Mouse (Mus musculus): ENCODE measurements around the gene Slc25a44.

DNA sequence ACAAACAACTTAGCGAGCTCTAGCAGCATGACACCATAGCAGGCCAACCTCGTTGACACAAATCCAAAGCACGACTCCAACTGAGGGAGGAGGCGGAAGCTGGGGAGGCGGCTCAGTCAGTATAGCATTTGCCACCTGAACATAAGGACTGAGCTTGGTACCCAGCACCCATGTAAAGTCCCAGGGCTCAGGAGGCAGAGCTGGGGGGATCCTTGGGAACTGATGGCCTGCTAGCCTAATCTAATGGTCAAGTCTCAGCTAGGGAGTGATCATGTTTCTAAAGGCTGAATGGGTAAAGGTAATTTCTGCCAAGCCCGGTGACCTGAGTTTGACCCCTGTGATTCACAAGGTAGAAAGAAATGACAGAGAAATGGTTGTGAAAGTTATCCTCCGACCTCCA lies 17.4 kb downstream of the Slc25a44 start:
- TF ChIP-seq CTCF (IDR thresholded peaks at IDR 0.05) (no peak), EP300 (IDR thresholded peaks at IDR 0.05; ENCODE audit: insufficient read depth, low read depth, low read length) (no peak)

All from heart, adult 2 months (tissue).